Mouse (Mus musculus) lung, embryonic 15.5 days (tissue): ENCODE data around the gene Ttll10. TPM values are rescaled to one million over a fixed set of nuclear protein-coding genes. Genes with fewer than 3 reads are reported as not detected.

Experiments used
- ATAC-seq: fragments of 200-750 bp; cut with Nextera tagmentation; 2 replicates; pipeline ENCODE4 v1.8.0; 2017; ENCODE audit warnings: moderate number of reproducible peaks, borderline replicate concordance; ENCODE audit not compliant: low FRiP score, low TSS enrichment; ENCODE audit errors: extremely low read depth
- H3K27ac ChIP-seq: fragments of 300-500 bp; sonication (generic); 2 replicates; pipeline ENCODE4 v1.5.1; 2015; ENCODE audit warnings: moderate library complexity, mild to moderate bottlenecking, inconsistent platforms
- H3K27me3 ChIP-seq: fragments of 300-500 bp; sonication (generic); 2 replicates; pipeline ENCODE4 v1.6.1; 2015; ENCODE audit warnings: inconsistent platforms
- H3K36me3 ChIP-seq: fragments of 300-500 bp; sonication (generic); 2 replicates; pipeline ENCODE4 v1.6.1; 2015; ENCODE audit warnings: inconsistent platforms
- H3K4me1 ChIP-seq: fragments of 300-500 bp; sonication (generic); 2 replicates; pipeline ENCODE4 v1.6.1; 2015; ENCODE audit warnings: inconsistent platforms
- H3K4me2 ChIP-seq: fragments of 300-500 bp; sonication (generic); 2 replicates; pipeline ENCODE4 v1.6.1; 2015; ENCODE audit warnings: inconsistent platforms, mild to moderate bottlenecking, moderate library complexity
- H3K4me3 ChIP-seq: fragments of 300-500 bp; sonication (generic); 2 replicates; pipeline ENCODE4 v1.5.1; 2015; ENCODE audit warnings: mild to moderate bottlenecking, inconsistent platforms
- H3K9ac ChIP-seq: fragments of 300-500 bp; sonication (generic); 2 replicates; pipeline ENCODE4 v1.6.1; 2015; ENCODE audit warnings: inconsistent platforms
- H3K9me3 ChIP-seq: fragments of 300-500 bp; sonication (generic); 2 replicates; pipeline ENCODE4 v1.6.1; 2016; ENCODE audit warnings: inconsistent platforms
- WGBS: fragments of 180-500 bp; shearing (Covaris S2); methylation state at CpG from one replicate; pipeline ENCODE4 v1.1.7; 2015; 5-methylcytosine and 5-hydroxymethylcytosine counted together
- polyA plus RNA-seq: library from polyadenylated mRNA; unstranded; fragments of >200 nt; fragmentation: Nextera tagmentation; extraction: Ambion mirVana; gene quantifications from 2 replicates; pipeline ENCODE4 v1.2.1, GENCODE M21; 2015

Ttll10 gene
- polyA plus RNA-seq, 1 experiment from 2014 or later, result 2.9 TPM

DNA sequence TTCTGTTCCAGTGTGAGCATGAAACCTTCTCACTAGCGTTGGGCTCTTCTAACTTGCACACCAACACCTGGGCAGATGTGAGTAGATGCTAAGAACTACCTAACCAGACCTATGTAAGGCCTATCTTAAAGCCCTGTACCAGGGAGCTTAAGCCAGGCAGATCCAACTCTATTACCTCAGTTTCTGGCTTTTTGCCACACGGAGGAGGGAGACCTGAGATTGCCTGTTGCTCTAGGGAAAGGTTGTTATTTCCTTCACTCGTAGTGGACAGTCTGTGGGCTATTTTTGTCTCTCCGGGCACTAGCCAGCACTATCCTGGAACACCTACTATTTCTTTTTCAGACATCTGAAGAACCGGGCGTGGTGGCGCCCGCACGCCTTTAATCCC, 5.3 kb upstream of the Ttll10 start:
- 72% methylated on average over 9 of the region's 9 CpGs for WGBS

DNA sequence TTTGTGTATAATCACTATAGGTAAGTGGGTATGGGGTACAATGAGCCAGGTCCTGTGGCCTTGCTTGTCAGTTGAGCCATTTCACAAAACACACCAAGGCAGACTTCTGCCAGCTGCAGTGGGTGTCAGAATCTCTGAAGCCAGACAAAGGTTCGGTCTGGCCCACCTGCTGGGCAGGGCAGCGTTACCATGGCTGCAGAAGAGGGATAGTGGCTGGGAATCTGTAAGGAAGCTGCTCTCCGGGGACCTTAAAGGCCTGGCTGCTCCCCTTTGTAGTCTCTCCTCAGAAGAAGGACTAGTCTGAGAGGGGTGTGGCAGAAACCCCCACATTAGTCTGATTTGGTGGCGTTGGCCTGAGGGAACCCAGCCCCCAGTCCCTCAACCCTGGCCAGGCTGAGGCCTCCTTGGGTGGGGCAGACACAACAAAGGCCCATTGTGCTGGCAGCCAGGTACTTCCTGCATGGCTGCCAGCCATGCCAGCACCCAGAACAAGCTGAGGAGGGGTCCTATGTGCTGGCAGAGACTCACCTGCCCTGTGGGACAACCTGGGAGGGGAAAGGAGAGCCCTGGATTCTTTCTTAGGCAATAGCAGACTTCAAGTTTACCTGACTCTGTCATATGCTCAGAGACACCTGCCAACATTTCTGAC, 4.8 kb upstream of the Ttll10 start:
- Histone ChIP-seq H3K4me3 (no peak overlapping the region), H3K4me1 (peaks cover 22% of the 10 kb centered on the region; the same call in 1 of the 2 replicates), H3K27me3 (no peaks in the 10 kb centered on the region), H3K9ac (no peak overlapping the region), H3K27ac (peak overlapping the region; percentile 82), H3K9me3 (no peaks in the 10 kb centered on the region), H3K36me3 (no peaks in the 10 kb centered on the region), H3K4me2 (no peak overlapping the region)
- no peak for ATAC-seq
- WGBS, result 17% methylated on average over 4 of the region's 4 CpGs

More for the DNA sequence above, 5.3 kb upstream of the Ttll10 start:
- Histone ChIP-seq H3K27ac (peak overlapping the region; percentile 82), H3K9me3 (no peaks in the 10 kb centered on the region), H3K4me2 (no peak overlapping the region), H3K4me1 (peaks cover 22% of the 10 kb centered on the region; the same call in 1 of the 2 replicates), H3K4me3 (no peak overlapping the region), H3K9ac (no peak overlapping the region), H3K27me3 (no peaks in the 10 kb centered on the region), H3K36me3 (no peaks in the 10 kb centered on the region)
- ATAC-seq, result no peak

DNA sequence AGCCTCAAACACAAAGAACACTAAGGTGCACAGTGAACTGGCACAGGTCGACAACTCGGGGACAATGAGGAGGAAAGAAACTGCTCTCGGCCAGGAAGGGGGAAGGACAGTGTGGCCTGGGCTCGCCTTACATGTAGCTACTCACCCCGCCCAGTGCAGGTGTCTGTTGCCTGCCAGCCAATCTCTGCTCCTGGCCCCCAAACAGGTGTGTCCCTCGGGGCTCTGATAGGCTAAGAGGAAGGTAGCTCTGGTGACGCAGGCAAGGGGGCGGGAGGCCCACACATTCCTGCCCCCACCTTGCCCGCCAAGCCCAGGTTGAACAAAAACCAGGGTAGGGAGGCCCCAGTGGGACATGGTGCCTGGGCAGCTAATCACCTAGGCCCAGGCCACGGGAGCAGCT, 499 bp upstream of the Ttll10 start:
- H3K4me2 ChIP-seq, result peak overlapping the region; percentile 49
- H3K36me3 ChIP-seq, result no peaks in the 10 kb centered on the region
- WGBS, result 28% methylated on average over 10 of the region's 10 CpGs
- ATAC-seq, result peak; percentile 95
- H3K9ac ChIP-seq, result peak overlapping the region; percentile 55
- H3K4me1 ChIP-seq, result peaks cover 23% of the 10 kb centered on the region; the same call in 1 of the 2 replicates
- H3K4me3 ChIP-seq, result peak overlapping the region; percentile 46
- no peaks in the 10 kb centered on the region for H3K9me3 ChIP-seq
- H3K27ac ChIP-seq, result peak overlapping the region; percentile 96
- no peaks in the 10 kb centered on the region for H3K27me3 ChIP-seq

DNA sequence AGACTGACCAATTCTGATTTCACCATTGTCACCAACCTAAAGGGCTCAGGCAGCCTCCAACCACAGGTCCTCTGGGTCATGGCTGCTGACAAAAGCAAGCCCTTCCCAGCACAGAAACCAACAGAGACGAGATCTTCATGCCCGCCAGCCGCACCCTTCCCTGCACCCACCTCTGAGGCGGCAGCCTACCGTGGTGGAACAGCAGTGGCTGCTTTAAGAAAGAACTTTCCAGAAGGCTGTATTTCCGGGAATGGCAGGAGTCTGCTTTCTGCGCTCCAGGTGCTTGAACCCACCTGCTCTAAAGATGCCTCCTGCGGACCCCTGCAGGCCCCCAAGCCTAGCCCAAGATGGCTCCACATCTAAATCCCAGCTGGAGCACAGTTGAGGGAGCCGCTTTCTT, 388 bp downstream of the Ttll10 start:
- Histone ChIP-seq H3K36me3 (no peaks in the 10 kb centered on the region), H3K9ac (peak overlapping the region; percentile 55), H3K9me3 (no peaks in the 10 kb centered on the region), H3K27ac (peak overlapping the region; percentile 96), H3K27me3 (no peaks in the 10 kb centered on the region), H3K4me2 (peak overlapping the region; percentile 49), H3K4me1 (peaks cover 15% of the 10 kb centered on the region; the same call in 1 of the 2 replicates), H3K4me3 (peak overlapping the region; percentile 46)
- ATAC-seq, result no peak
- 55% methylated on average over 9 of the region's 9 CpGs for WGBS

DNA sequence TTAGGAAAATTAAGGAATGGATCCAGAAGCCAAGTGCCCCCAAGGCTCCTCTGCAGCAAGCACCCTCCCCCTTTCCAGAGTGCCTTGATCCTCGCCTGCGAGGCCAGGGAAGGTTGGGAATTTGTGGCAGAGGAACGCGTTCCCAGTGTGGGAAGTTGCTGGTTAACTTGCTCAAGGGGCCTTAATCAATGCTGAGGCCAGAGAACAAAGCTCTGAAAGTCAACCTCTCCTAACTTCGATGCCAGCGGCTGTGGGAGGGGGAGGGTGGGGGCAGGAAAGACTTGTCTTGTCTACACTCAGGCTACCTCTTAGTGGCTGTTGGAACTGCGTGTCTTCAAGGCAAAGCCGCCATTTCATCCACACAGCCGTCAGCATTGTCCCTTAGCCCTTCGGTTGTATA, 1.5 kb downstream of the Ttll10 start:
- Histone ChIP-seq H3K4me1 (peaks cover 11% of the 10 kb centered on the region; the same call in 1 of the 2 replicates), H3K36me3 (no peaks in the 10 kb centered on the region), H3K4me3 (peak overlapping the region; percentile 46), H3K9ac (peak overlapping the region; percentile 31; the same call in 1 of the 2 replicates), H3K4me2 (peak overlapping the region; percentile 49), H3K27ac (peak overlapping the region; percentile 55), H3K27me3 (no peaks in the 10 kb centered on the region), H3K9me3 (no peaks in the 10 kb centered on the region)
- ATAC-seq, result no peak
- 46% methylated on average over 10 of the region's 10 CpGs for WGBS

DNA sequence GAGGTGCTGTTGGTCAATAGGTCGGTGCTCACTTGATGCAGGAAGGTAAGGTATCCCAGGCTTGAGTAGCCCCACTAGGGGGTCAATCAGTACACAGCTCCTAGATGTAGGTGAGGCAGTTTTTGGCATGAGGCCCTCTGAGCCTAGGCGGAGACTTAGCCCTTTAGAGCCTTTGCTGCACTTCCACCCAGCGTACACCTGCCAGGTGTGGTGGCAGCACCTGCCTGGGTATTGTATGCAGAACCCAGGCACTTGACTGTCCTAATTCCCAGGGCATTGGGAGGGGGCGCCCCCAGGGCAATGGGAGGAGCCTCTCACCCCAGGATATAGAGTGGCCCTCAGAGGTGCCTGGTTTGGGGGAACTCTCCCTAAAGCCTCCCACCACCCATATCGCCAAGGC, 4.0 kb downstream of the Ttll10 start:
- no peaks in the 10 kb centered on the region for H3K27me3 ChIP-seq
- WGBS, result 74% methylated on average over 5 of the region's 5 CpGs
- no peak overlapping the region for H3K4me3 ChIP-seq
- no peaks in the 10 kb centered on the region for H3K9me3 ChIP-seq
- H3K4me2 ChIP-seq, result no peak overlapping the region
- no peaks in the 10 kb centered on the region for H3K36me3 ChIP-seq
- ATAC-seq, result no peak
- no peak overlapping the region for H3K27ac ChIP-seq
- H3K9ac ChIP-seq, result no peak overlapping the region
- peaks cover 15% of the 10 kb centered on the region; the same call in 1 of the 2 replicates for H3K4me1 ChIP-seq

DNA sequence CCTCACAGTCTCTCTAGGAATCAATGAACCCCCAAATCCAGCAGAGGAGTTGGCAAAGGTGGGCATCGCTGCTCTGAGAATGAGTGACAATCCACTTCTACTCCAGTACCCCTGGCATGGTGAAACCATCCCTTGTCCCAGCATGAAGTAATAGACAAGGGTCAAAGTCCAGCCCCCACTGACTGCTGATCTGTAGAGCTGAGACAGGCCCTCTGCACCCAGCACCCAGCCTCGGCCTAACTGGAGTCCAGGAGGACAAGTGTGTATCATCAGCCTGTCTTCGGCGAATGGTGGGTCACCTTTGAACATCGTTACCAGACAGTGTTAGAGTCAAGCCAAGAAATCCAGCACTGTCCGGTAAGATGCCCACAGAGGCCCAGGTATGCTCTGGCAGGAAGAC, 4.6 kb downstream of the Ttll10 start:
- Histone ChIP-seq H3K4me1 (peaks cover 12% of the 10 kb centered on the region; the same call in 1 of the 2 replicates), H3K4me3 (no peak overlapping the region), H3K27me3 (no peaks in the 10 kb centered on the region), H3K4me2 (no peak overlapping the region), H3K9ac (no peak overlapping the region), H3K27ac (no peak overlapping the region), H3K36me3 (no peaks in the 10 kb centered on the region), H3K9me3 (no peaks in the 10 kb centered on the region)
- WGBS, result 90% methylated on average over 6 of the region's 6 CpGs
- ATAC-seq, result no peak

DNA sequence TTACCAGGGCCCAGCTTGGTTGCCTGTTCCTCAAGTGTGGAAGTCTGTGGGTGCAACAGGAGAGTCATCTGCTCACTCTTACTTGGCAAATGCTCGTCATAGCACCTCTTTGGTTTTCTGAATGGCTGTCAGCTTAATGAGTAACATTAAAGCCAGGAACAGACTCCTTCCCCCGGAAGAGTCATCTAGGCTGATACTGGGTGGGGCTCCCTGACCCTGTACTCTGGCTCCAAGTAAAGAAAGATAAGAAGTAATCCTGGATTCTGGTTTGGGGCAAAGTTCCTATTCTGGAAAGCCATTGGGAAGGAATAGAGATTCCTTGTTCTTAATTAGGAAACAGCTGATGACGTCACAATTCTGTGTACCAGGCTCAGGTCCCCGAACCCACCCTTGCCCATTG, 5.1 kb downstream of the Ttll10 start:
- Histone ChIP-seq H3K9me3 (no peaks in the 10 kb centered on the region), H3K27ac (no peak overlapping the region), H3K4me3 (no peak overlapping the region), H3K9ac (no peak overlapping the region), H3K4me1 (peaks cover 12% of the 10 kb centered on the region; the same call in 1 of the 2 replicates), H3K4me2 (no peak overlapping the region), H3K27me3 (no peaks in the 10 kb centered on the region), H3K36me3 (no peaks in the 10 kb centered on the region)
- 73% methylated on average over 4 of the region's 4 CpGs for WGBS
- ATAC-seq, result no peak

DNA sequence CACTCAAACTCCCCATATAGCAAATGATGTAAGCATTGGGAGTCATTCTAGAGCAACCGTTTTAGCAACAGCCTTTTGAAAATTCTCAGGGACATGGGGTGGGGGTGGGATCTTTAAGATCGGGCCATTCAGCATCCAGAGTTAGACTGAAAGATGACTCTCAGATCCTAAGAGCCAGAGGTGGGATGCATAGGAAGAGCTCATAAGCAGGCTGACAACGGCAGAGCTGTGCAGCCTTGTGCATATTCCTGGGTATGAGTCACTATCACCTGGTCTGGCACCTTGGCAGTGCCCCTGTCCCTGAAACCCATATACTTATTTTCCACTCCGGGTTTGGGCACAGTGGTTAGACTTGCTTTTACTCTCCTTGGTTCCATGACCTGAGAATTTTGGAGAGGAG, 6.1 kb downstream of the Ttll10 start:
- no peak overlapping the region for H3K4me3 ChIP-seq
- H3K4me2 ChIP-seq, result no peak overlapping the region
- H3K36me3 ChIP-seq, result no peaks in the 10 kb centered on the region
- WGBS, result 70% methylated on average over 4 of the region's 4 CpGs
- H3K9me3 ChIP-seq, result no peaks in the 10 kb centered on the region
- H3K27ac ChIP-seq, result no peak overlapping the region
- no peaks in the 10 kb centered on the region for H3K27me3 ChIP-seq
- H3K9ac ChIP-seq, result no peak overlapping the region
- ATAC-seq, result no peak
- peaks cover 12% of the 10 kb centered on the region; the same call in 1 of the 2 replicates for H3K4me1 ChIP-seq

DNA sequence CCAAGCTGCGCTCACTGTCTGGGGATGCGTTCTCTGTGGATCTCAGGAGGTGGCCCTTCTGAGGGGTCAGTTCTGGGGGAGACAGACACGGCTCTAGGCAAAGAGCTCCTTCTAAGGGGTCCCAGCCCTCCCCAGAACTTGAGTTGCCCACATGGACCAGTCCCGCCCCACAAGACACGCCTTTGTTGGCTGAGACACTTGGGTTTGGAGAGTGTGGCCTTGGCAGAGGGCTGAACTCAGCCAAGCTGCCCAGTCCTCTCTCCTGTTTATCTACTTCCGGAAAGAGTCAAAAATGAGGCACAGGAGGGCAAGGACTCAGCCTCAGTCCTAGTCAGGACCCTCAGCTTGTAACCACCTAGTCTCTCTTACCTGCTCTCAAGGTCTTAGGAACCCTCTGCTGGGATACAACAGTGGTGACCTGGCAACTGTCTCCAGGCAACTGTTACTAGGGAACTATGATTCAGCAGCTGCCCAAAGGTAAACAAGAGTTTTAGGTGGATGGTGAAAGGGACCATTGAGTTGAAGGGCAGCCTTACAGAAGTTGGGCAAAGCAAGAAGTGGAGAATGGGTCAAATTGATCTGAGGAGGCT, 8.7 kb downstream of the Ttll10 start:
- no peak overlapping the region for H3K27ac ChIP-seq
- H3K36me3 ChIP-seq, result no peaks in the 10 kb centered on the region
- no peak overlapping the region for H3K4me3 ChIP-seq
- H3K9ac ChIP-seq, result no peak overlapping the region
- H3K9me3 ChIP-seq, result no peaks in the 10 kb centered on the region
- ATAC-seq, result peak; percentile 28; the same call in 1 of the 2 replicates
- 42% methylated on average over 6 of the region's 6 CpGs for WGBS
- no peak overlapping the region for H3K4me2 ChIP-seq
- peaks cover 10% of the 10 kb centered on the region; the same call in 1 of the 2 replicates for H3K4me1 ChIP-seq
- no peaks in the 10 kb centered on the region for H3K27me3 ChIP-seq

DNA sequence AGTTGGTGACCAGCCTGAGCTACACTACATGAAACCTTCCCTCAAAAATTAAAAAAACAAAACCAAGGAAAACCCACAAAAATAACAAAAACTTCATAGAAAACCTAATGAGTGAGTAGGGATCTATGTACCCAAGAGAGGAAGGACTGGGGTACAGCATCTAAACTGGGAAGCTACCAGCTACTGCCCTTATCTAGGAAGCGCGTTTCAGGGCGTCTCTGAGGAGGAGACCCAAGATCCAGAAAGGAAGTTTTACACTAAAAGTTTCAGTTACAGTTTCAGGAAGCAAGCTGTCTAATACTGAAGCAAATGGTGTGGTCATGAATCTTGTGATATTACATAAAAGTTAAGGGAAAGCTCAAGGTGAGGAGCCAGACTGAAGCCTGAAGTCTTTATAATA, 9.4 kb downstream of the Ttll10 start:
- Histone ChIP-seq H3K27ac (no peak overlapping the region), H3K4me3 (no peak overlapping the region), H3K4me1 (peaks cover 5% of the 10 kb centered on the region; the same call in 1 of the 2 replicates), H3K9ac (no peak overlapping the region), H3K4me2 (no peak overlapping the region), H3K36me3 (no peaks in the 10 kb centered on the region), H3K27me3 (no peaks in the 10 kb centered on the region), H3K9me3 (no peaks in the 10 kb centered on the region)
- 65% methylated on average over 3 of the region's 3 CpGs for WGBS
- ATAC-seq, result no peak

DNA sequence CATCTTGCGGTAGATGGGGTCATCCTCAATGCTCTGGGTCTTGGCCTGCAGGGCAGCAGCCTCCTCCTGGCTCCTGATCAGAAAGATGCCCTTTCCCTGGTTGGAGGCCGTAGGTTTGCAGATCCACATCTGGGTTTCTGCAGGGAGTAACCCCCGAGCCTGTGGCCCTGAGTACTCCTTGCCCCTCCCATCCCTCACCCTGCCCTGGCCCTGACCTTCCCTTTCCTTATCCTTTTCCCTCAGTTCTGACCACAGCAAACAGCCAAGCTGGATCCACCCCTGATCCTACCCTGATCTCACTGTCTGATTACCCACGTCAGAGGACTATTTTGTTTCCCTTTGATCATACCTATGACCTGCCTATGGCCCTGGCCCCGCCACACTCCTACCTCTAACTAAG, 14.5 kb downstream of the Ttll10 start:
- Histone ChIP-seq H3K9ac (no peak overlapping the region), H3K27me3 (no peaks in the 10 kb centered on the region), H3K27ac (no peak overlapping the region), H3K36me3 (no peaks in the 10 kb centered on the region), H3K9me3 (no peaks in the 10 kb centered on the region), H3K4me1 (no peaks in the 10 kb centered on the region), H3K4me2 (no peak overlapping the region), H3K4me3 (no peak overlapping the region)
- WGBS, result 59% methylated on average over 5 of the region's 5 CpGs
- no peak for ATAC-seq
